In genomic region chr14:76887708-76888107, GRCm38 (mm10) we compare ENCODE assay signal across 29 mouse cellular contexts.
A peak's percentile ranks its signal among the peaks of the same experiment; 100 is the strongest.
DNase-seq lines count a peak whose midpoint lies in the region; ATAC-seq and TF ChIP-seq lines count a peak whose summit lies in the region.
"Had no signal": no experiment of that assay in that cellular context is flagged by ENCODE, and none has a peak within 500 bp of the region (broad histone marks: within the 10 kb centered on the region; RNA-seq: fewer than 3 reads in every experiment).

No protein-coding gene starts in this region.

- H3K4me1 ChIP-seq in forebrain, embryonic 10.5 days = peaks cover 23% of the 10 kb centered on the region

- H3K27me3 ChIP-seq in forebrain, embryonic 10.5 days (ENCODE audit: poor library complexity, severe bottlenecking) = no peaks in the 10 kb centered on the region; the same call in 1 of the 2 replicates
- H3K27me3 ChIP-seq: embryonic facial prominence, embryonic 12.5 days; embryonic facial prominence, embryonic 15.5 days; forebrain, embryonic 12.5 days; forebrain, embryonic 15.5 days; heart, embryonic 12.5 days; heart, embryonic 15.5 days; hindbrain, embryonic 13.5 days; Patski had no signal

- H3K9me3 ChIP-seq in forebrain, embryonic 10.5 days = no peaks in the 10 kb centered on the region
- H3K9me3 ChIP-seq: embryonic facial prominence, embryonic 12.5 days; embryonic facial prominence, embryonic 15.5 days; forebrain, embryonic 12.5 days; forebrain, embryonic 15.5 days; heart, embryonic 12.5 days; heart, embryonic 15.5 days; hindbrain, embryonic 10.5 days; hindbrain, embryonic 13.5 days had no signal

- intact Hi-C loops in left cerebral cortex, adult 2 months (cut with DNase I) = loop anchor here (5.0 kb wide), 1 partner anchor 65 kb away; no protein-coding TSS in a partner anchor

- ATAC-seq in common myeloid progenitor, adult 5-6 weeks (replicated peaks; ENCODE audit: low read depth, poor library complexity, severe bottlenecking) = peak; percentile 46; the same call in 1 of the 2 replicates
- peak; percentile 52; the same call in 1 of the 2 replicates for ATAC-seq in megakaryocyte progenitor cell, adult 5-6 weeks (replicated peaks; ENCODE audit: poor library complexity)
- ATAC-seq: CD4-positive, CD25-positive, alpha-beta regulatory T cell, adult 4 months; forebrain, embryonic 15.5 days; hindbrain, postnatal 0 days; inflammation-experienced regulatory T-cells, adult 6 months; Patski had no signal

- no peak for DNase-seq in left cerebral cortex, adult 2 months (ENCODE audit: extremely low spot score in 1 of 2, low spot score in 2 of 2)
- no peak for DNase-seq in left cerebral cortex, adult 18-20 months (ENCODE audit: low spot score in 2 of 2)
- DNase-seq in thymus, adult 18-20 months = no peak
- no peak for DNase-seq in liver
- no peak for DNase-seq in forebrain, embryonic 10.5 days (ENCODE audit: extremely low spot score, low spot score)
- DNase-seq: adrenal gland, postnatal 10 days; adrenal gland, postnatal 36 days; cerebellum, adult 18-20 months; cerebellum, adult 9-10 months; cerebellum, postnatal 14 days; gastrocnemius, adult 2 months; gastrocnemius, postnatal 14 days; heart, adult 18-20 months; heart, postnatal 10 days; heart, postnatal 36 days had no signal

- H3K36me3 ChIP-seq in forebrain, embryonic 10.5 days (replicated peaks) = no peaks in the 10 kb centered on the region
- H3K36me3 ChIP-seq: embryonic facial prominence, embryonic 12.5 days; embryonic facial prominence, embryonic 15.5 days; forebrain, embryonic 12.5 days; forebrain, embryonic 15.5 days; heart, embryonic 12.5 days; heart, embryonic 15.5 days; hindbrain, embryonic 10.5 days; hindbrain, embryonic 13.5 days had no signal

- no peak overlapping the region for H3K4me3 ChIP-seq in left cerebral cortex, adult 2 months
- H3K4me3 ChIP-seq in forebrain, embryonic 10.5 days = no peak overlapping the region
- H3K4me3 ChIP-seq: embryonic facial prominence, embryonic 12.5 days; embryonic facial prominence, embryonic 15.5 days; forebrain, embryonic 12.5 days; forebrain, embryonic 15.5 days; gastrocnemius, adult 2 months; heart, embryonic 12.5 days; heart, embryonic 15.5 days; hindbrain, embryonic 10.5 days; hindbrain, embryonic 13.5 days had no signal

- TF ChIP-seq CTCF in left cerebral cortex, adult 2 months (IDR thresholded peaks at IDR 0.05) = no peak

- peak overlapping the region; percentile 64 for H3K27ac ChIP-seq in left cerebral cortex, adult 2 months
- no peak overlapping the region for H3K27ac ChIP-seq in forebrain, embryonic 10.5 days
- H3K27ac ChIP-seq: embryonic facial prominence, embryonic 12.5 days; embryonic facial prominence, embryonic 15.5 days; forebrain, embryonic 12.5 days; forebrain, embryonic 15.5 days; gastrocnemius, adult 2 months; heart, embryonic 15.5 days; hindbrain, embryonic 10.5 days; hindbrain, embryonic 13.5 days; hindbrain, postnatal 0 days had no signal

- WGBS in forebrain, embryonic 10.5 days = 80% methylated on average over 3 of the region's 3 CpGs
